Mouse (Mus musculus) midbrain, postnatal 0 days (tissue): Measurements from ENCODE around the gene St3gal5. TPM values are rescaled to one million over a fixed set of nuclear protein-coding genes. Genes with fewer than 3 reads are reported as not detected.

Experiments
- ATAC-seq: fragments of 200-750 bp; cut with Nextera tagmentation; 2 replicates; pipeline ENCODE4 v1.8.0; 2017; ENCODE audit warnings: moderate number of reproducible peaks, mild to moderate bottlenecking, moderate TSS enrichment, moderate library complexity; ENCODE audit not compliant: low FRiP score
- DNase-seq: peaks from one replicate; pipeline ENCODE4 v3.0.0-alpha.2; 2015; ENCODE audit warnings: low spot score
- H3K27ac ChIP-seq: fragments of 300-500 bp; sonication (generic); 2 replicates; pipeline ENCODE4 v1.5.1; 2014; ENCODE audit warnings: low read depth, mild to moderate bottlenecking, low read length, mixed read lengths
- H3K27me3 ChIP-seq: fragments of 300-500 bp; sonication (generic); 2 replicates; pipeline ENCODE4 v1.6.1; 2014; ENCODE audit warnings: low read length, control low read depth, mixed read lengths; ENCODE audit not compliant: insufficient read depth
- H3K36me3 ChIP-seq: fragments of 300-500 bp; sonication (generic); 2 replicates; pipeline ENCODE4 v1.6.1; 2014; ENCODE audit warnings: low read length, control low read depth, mixed read lengths; ENCODE audit not compliant: insufficient read depth
- H3K4me1 ChIP-seq: fragments of 300-500 bp; sonication (generic); 2 replicates; pipeline ENCODE4 v1.6.1; 2014; ENCODE audit warnings: mild to moderate bottlenecking, control low read depth, antibody characterized with exemption, low read length, mixed read lengths; ENCODE audit not compliant: insufficient read depth
- H3K4me2 ChIP-seq: fragments of 300-500 bp; sonication (generic); 2 replicates; pipeline ENCODE4 v1.6.1; 2014; ENCODE audit warnings: low read depth, mild to moderate bottlenecking, low read length, mixed read lengths; ENCODE audit not compliant: poor library complexity, severe bottlenecking
- H3K4me3 ChIP-seq: fragments of 300-500 bp; sonication (generic); 2 replicates; pipeline ENCODE4 v1.5.1; 2014; ENCODE audit warnings: low read depth, mild to moderate bottlenecking, low read length, moderate library complexity
- H3K9ac ChIP-seq: fragments of 300-500 bp; sonication (generic); replicated peaks from 2 replicates; pipeline ENCODE4 v1.6.1; 2014; ENCODE audit warnings: mild to moderate bottlenecking, low read length, moderate library complexity, mixed read lengths; ENCODE audit not compliant: poor library complexity, severe bottlenecking
- H3K9me3 ChIP-seq: fragments of 300-500 bp; sonication (generic); 2 replicates; pipeline ENCODE4 v1.6.1; 2016; ENCODE audit warnings: low read length, control low read depth
- CTCF ChIP-seq: IDR thresholded peaks from 2 replicates; pipeline ENCODE4 v1.5.1; 2016; ENCODE audit warnings: antibody characterized with exemption, mild to moderate bottlenecking
- WGBS: fragments of 180-500 bp; shearing (Covaris S2); extraction: QIAGEN DNeasy Blood & Tissue Kit; methylation state at CpG from one replicate; pipeline ENCODE4 v1.1.7; 2014; 5-methylcytosine and 5-hydroxymethylcytosine counted together
- polyA plus RNA-seq: library from polyadenylated mRNA; unstranded; fragments of >200 nt; fragmentation: Nextera tagmentation; extraction: Ambion mirVana; gene quantifications from 2 replicates; pipeline ENCODE4 v1.2.1, GENCODE M21; 2015
- total RNA-seq: library from RNA; depleted of rRNA; stranded (reverse); fragments of >200 nt; gene quantifications from 2 replicates; pipeline ENCODE4 v1.2.3, GENCODE M21; 2014

St3gal5 gene
- total and polyA plus RNA-seq, 2 experiments from 2014 or later, result 24.0 to 51.9 TPM

DNA sequence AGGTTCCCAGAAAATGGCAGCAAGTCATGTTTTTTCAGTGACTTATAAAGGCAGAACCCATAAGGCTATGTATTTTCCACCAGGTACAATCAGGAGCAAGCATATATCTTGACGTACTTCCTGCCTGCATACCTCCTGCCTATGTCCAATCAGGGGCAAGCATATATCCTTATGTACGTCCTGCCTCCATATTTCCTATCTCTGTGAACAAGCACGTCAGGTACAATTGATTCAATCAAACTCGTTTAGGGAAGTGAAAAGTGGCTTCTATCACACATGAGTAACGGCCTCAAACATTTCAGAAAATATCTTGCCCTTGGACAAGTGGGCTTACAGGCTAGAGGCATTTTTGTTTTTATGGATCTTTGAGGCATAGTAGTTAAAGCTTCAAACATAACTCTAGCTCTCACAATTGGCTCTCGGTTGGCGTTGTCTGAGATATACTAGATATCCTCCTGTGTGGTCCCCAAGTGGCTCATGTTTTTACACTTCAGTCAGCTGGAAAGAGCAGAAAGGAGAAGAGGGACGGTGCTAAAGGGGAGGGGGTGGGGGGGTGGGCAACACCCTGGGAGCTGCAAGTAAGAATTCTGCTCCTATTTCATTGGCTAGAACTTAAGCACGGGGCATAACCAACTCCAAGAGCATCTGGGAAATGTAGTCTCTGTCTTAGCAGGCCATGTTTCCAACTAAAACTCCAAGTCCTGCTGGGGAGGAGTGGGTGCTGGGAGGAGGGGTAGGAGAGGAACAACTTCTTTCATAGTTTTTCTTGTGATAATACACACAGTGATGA is 28.9 kb downstream of the St3gal5 start:
- TF ChIP-seq CTCF, result no peak
- no peak for ATAC-seq

GRCm38 (mm10) chr6:72130056-72130455 is 32.7 kb downstream of the St3gal5 start:
- 81% methylated on average over 6 of the region's 6 CpGs for WGBS
- no peak overlapping the region for H3K9ac ChIP-seq
- H3K4me3 ChIP-seq, result no peak overlapping the region
- no peaks in the 10 kb centered on the region for H3K4me1 ChIP-seq
- no peak overlapping the region for H3K27ac ChIP-seq
- DNase-seq (no peak), ATAC-seq (no peak)
- H3K27me3 ChIP-seq, result no peaks in the 10 kb centered on the region
- H3K36me3 ChIP-seq, result peaks cover 22% of the 10 kb centered on the region
- no peaks in the 10 kb centered on the region for H3K9me3 ChIP-seq
- TF ChIP-seq CTCF, result no peak
- H3K4me2 ChIP-seq, result no peak overlapping the region

More for the DNA sequence above, 28.9 kb downstream of the St3gal5 start:
- no peak overlapping the region for H3K9ac ChIP-seq
- 83% methylated on average over 9 of the region's 9 CpGs for WGBS
- H3K9me3 ChIP-seq, result no peaks in the 10 kb centered on the region
- no peaks in the 10 kb centered on the region for H3K27me3 ChIP-seq
- DNase-seq, result no peak
- no peaks in the 10 kb centered on the region for H3K4me1 ChIP-seq
- H3K36me3 ChIP-seq, result peaks cover 9% of the 10 kb centered on the region
- H3K4me2 ChIP-seq, result no peak overlapping the region
- no peak overlapping the region for H3K4me3 ChIP-seq
- no peak overlapping the region for H3K27ac ChIP-seq

DNA sequence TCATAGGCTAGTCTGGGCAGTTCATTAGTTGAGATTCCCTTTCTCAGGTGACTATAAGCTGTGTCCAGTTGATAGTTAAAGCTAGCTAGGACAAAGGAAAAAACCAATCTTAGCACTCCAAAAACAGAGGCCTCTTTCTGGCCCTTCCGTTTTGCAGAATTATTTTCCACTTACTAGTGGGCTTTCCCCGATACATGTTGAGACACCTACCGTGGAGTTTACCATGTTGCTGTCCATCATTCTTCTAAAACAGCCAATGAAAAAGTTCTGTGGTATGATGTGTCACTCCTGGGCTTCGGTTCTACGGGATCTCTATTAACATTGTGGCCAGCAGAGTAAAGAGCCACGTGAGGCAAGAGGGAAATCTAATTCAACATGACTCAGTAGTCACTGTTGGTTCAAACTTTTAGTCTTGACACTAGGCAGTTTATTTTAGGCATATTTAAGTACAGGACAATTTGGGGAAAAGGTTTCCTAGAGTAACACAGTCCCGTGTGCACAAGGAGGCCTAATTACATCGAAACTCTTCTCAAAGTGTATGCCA is 35.4 kb downstream of the St3gal5 start:
- H3K4me1 ChIP-seq, result no peaks in the 10 kb centered on the region
- no peaks in the 10 kb centered on the region for H3K9me3 ChIP-seq
- no peak overlapping the region for H3K27ac ChIP-seq
- no peak overlapping the region for H3K4me3 ChIP-seq
- no peaks in the 10 kb centered on the region for H3K27me3 ChIP-seq
- 97% methylated on average over 8 of the region's 8 CpGs for WGBS
- no peak overlapping the region for H3K4me2 ChIP-seq
- DNase-seq (no peak), ATAC-seq (no peak)
- TF ChIP-seq CTCF, result no peak
- no peak overlapping the region for H3K9ac ChIP-seq
- H3K36me3 ChIP-seq, result peaks cover 26% of the 10 kb centered on the region

- Histone ChIP-seq H3K4me1 (no peaks in the 10 kb centered on the region), H3K27me3 (no peaks in the 10 kb centered on the region), H3K9me3 (no peaks in the 10 kb centered on the region), H3K27ac (no peak overlapping the region), H3K36me3 (peaks cover 21% of the 10 kb centered on the region; the same call in 1 of the 2 replicates), H3K4me2 (no peak overlapping the region), H3K4me3 (no peak overlapping the region), H3K9ac (no peak overlapping the region)
- WGBS, result 79% methylated on average over 9 of the region's 9 CpGs
- ATAC-seq (no peak), DNase-seq (no peak)
- no peak for TF ChIP-seq CTCF
Observed at GRCm38 (mm10) chr6:72134850-72135515, 37.6 kb downstream of the St3gal5 start.

GRCm38 (mm10) chr6:72136016-72136415 is 38.6 kb downstream of the St3gal5 start:
- Histone ChIP-seq H3K4me3 (no peak overlapping the region), H3K4me1 (no peaks in the 10 kb centered on the region), H3K4me2 (no peak overlapping the region), H3K9me3 (no peaks in the 10 kb centered on the region), H3K27ac (no peak overlapping the region), H3K27me3 (no peaks in the 10 kb centered on the region), H3K9ac (no peak overlapping the region), H3K36me3 (peaks cover 18% of the 10 kb centered on the region; the same call in 1 of the 2 replicates)
- WGBS, result 97% methylated on average over 5 of the region's 5 CpGs
- TF ChIP-seq CTCF, result no peak
- no peak for ATAC-seq
- no peak for DNase-seq

DNA sequence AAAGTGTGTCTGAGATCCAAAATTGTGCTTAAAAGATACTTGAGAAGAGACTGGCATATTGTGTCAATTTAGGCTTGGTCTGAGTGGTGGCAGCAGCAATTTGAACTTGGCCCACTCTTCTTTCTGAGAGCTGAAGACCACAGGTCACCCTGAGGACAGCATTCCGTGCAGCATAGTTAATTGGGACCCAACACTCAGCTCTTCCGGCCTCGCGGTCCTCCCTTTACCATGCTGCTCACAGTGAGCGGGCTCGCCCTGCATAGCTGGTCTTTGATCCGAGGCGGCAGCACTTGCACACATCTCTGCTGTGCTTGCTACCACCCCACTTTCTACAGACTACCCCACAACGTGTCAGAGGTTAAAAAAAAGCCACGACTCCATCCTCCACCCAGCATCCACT is 39.2 kb downstream of the St3gal5 start:
- H3K9me3 ChIP-seq, result no peaks in the 10 kb centered on the region
- WGBS, result 77% methylated on average over 10 of the region's 10 CpGs

More for the DNA sequence above, 39.2 kb downstream of the St3gal5 start:
- DNase-seq, result no peak
- no peak overlapping the region for H3K4me3 ChIP-seq
- no peaks in the 10 kb centered on the region for H3K27me3 ChIP-seq
- TF ChIP-seq CTCF, result no peak
- H3K36me3 ChIP-seq, result peaks cover 18% of the 10 kb centered on the region; the same call in 1 of the 2 replicates
- H3K27ac ChIP-seq, result no peak overlapping the region
- no peak for ATAC-seq
- H3K4me1 ChIP-seq, result no peaks in the 10 kb centered on the region
- H3K4me2 ChIP-seq, result no peak overlapping the region
- H3K9ac ChIP-seq, result no peak overlapping the region
